Comparison of ENCODE assay signal across 19 mouse cellular contexts in genomic region chr11:103906051-103906719, GRCm38 (mm10). TPM values are rescaled to one million over a fixed set of nuclear protein-coding genes. Genes with fewer than 3 reads are reported as not detected.
DNase-seq lines count a peak whose midpoint lies in the region; ATAC-seq lines count a peak whose summit lies in the region.
"Had no signal": no experiment of that assay in that cellular context is flagged by ENCODE, and none has a peak within 500 bp of the region (broad histone marks: within the 10 kb centered on the region; RNA-seq: fewer than 3 reads in every experiment).

No protein-coding gene starts in this region.

- no peak for DNase-seq in frontal cortex, postnatal 36 days (ENCODE audit: low spot score in 2 of 2)
- DNase-seq in ES-CJ7 (ENCODE audit: low read depth, low spot score), result peak; percentile 19
- peak; percentile 49 for DNase-seq in forebrain, embryonic 14.5 days (ENCODE audit: low spot score)
- DNase-seq in spleen, postnatal 14 days (ENCODE audit: low spot score in 2 of 2), result no peak
- no peak for DNase-seq in kidney, adult 11 months
- DNase-seq: B cell, adult 2 months; cerebellum, adult 11-12 months; cerebellum, postnatal 36 days; kidney, postnatal 14 days; liver; lung, embryonic 14.5 days had no signal

- WGBS in forebrain, embryonic 14.5 days, result 53% methylated on average over 7 of the region's 7 CpGs
- WGBS in midbrain, embryonic 12.5 days, result 36% methylated on average over 7 of the region's 7 CpGs

- ATAC-seq in frontal cortex, adult (ENCODE audit: low TSS enrichment), result peak; percentile 36
- ATAC-seq in forebrain, embryonic 14.5 days, result no peak
- no peak for ATAC-seq in midbrain, embryonic 12.5 days (ENCODE audit: low FRiP score, low read depth)
- ATAC-seq in CD4-positive, CD25-positive, alpha-beta regulatory T cell, adult 4 months, result no peak
- ATAC-seq: intestine, postnatal 0 days had no signal

- no peak overlapping the region for H3K27ac ChIP-seq in forebrain, embryonic 14.5 days (ENCODE audit: low read depth, low read length)
- peak overlapping the region; percentile 67 for H3K27ac ChIP-seq in midbrain, embryonic 12.5 days (replicated peaks)
- H3K27ac ChIP-seq: hindbrain, embryonic 15.5 days; macrophage; neural tube, embryonic 12.5 days had no signal

- H3K27me3 ChIP-seq in forebrain, embryonic 14.5 days (replicated peaks; ENCODE audit: control insufficient read depth, insufficient read depth, low read length), result no peaks in the 10 kb centered on the region
- H3K27me3 ChIP-seq in midbrain, embryonic 12.5 days, result no peaks in the 10 kb centered on the region
- H3K27me3 ChIP-seq: hindbrain, embryonic 15.5 days; neural tube, embryonic 12.5 days had no signal

- H3K4me3 ChIP-seq in forebrain, embryonic 14.5 days (ENCODE audit: low read depth, low read length), result no peak overlapping the region
- no peak overlapping the region for H3K4me3 ChIP-seq in midbrain, embryonic 12.5 days
- H3K4me3 ChIP-seq: erythroblast, embryonic 14.5 days; hindbrain, embryonic 15.5 days; neural tube, embryonic 12.5 days had no signal

- no peaks in the 10 kb centered on the region for H3K4me1 ChIP-seq in forebrain, embryonic 14.5 days (ENCODE audit: control insufficient read depth, insufficient read depth, low read length)
- H3K4me1 ChIP-seq in midbrain, embryonic 12.5 days, result peaks cover 13% of the 10 kb centered on the region; the same call in 1 of the 2 replicates
- H3K4me1 ChIP-seq: hindbrain, embryonic 15.5 days; neural tube, embryonic 12.5 days had no signal

- no peaks in the 10 kb centered on the region for H3K9me3 ChIP-seq in forebrain, embryonic 14.5 days (replicated peaks; ENCODE audit: control insufficient read depth, low read length)
- no peaks in the 10 kb centered on the region for H3K9me3 ChIP-seq in midbrain, embryonic 12.5 days
- H3K9me3 ChIP-seq: hindbrain, embryonic 15.5 days; neural tube, embryonic 12.5 days had no signal

- no peak overlapping the region for H3K4me2 ChIP-seq in forebrain, embryonic 14.5 days (ENCODE audit: low read length)
- H3K4me2 ChIP-seq in midbrain, embryonic 12.5 days (replicated peaks), result no peak overlapping the region
- H3K4me2 ChIP-seq: hindbrain, embryonic 15.5 days; lung, embryonic 14.5 days; neural tube, embryonic 12.5 days had no signal

- peaks cover 13% of the 10 kb centered on the region for H3K36me3 ChIP-seq in forebrain, embryonic 14.5 days (ENCODE audit: control insufficient read depth, insufficient read depth, low read length)
- peaks cover 6% of the 10 kb centered on the region; the same call in 1 of the 2 replicates for H3K36me3 ChIP-seq in midbrain, embryonic 12.5 days

- no peak overlapping the region for H3K9ac ChIP-seq in forebrain, embryonic 14.5 days (ENCODE audit: low read length)
- H3K9ac ChIP-seq in midbrain, embryonic 12.5 days (replicated peaks), result 0 out of 2 replicates have a peak overlapping the region, but pooled peaks have one; percentile 24
- H3K9ac ChIP-seq: hindbrain, embryonic 15.5 days; lung, embryonic 14.5 days; neural tube, embryonic 12.5 days had no signal

RNA-seq across cellular contexts. Expression of gene Nsf, which starts 47.7 kb away (rescaled TPM):
- 64.4 and 81.6 TPM in 2 replicates for polyA plus RNA-seq in forebrain, embryonic 14.5 days (2014; fragmentation: Nextera tagmentation; extraction: Ambion mirVana)
- 77.3 and 80.0 TPM in 2 replicates for polyA plus RNA-seq in midbrain, embryonic 12.5 days (2016; fragmentation: Nextera tagmentation; extraction: Ambion mirVana)
- polyA plus RNA-seq in CD4-positive, CD25-positive, alpha-beta regulatory T cell, adult 4 months (2017; shearing (Covaris generic)), result 10 to 100 TPM; 69.0 to 94.8 TPM

Comparison
In these comparisons a context has a peak if more than half of its experiments do, and no peak if none do; other contexts are left out.
1. DNase-seq: peak in ES-CJ7 (single experiment) and forebrain, embryonic 14.5 days (single experiment); none in frontal cortex, postnatal 36 days (0 of 2), spleen, postnatal 14 days (0 of 2) and kidney, adult 11 months (single experiment).